Mouse (Mus musculus) midbrain, embryonic 11.5 days (tissue): ENCODE results near the gene Afm. TPM values are rescaled to one million over a fixed set of nuclear protein-coding genes. Genes with fewer than 3 reads are reported as not detected.

Source experiments
- ATAC-seq: fragments of 200-750 bp; cut with Nextera tagmentation; 2 replicates; pipeline ENCODE4 v1.8.0; 2017; ENCODE audit warnings: moderate TSS enrichment, moderate library complexity; ENCODE audit not compliant: low FRiP score
- DNase-seq: peaks from one replicate; pipeline ENCODE4 v3.0.0; 2015; ENCODE audit warnings: low spot score; ENCODE audit errors: missing footprints
- H3K27ac ChIP-seq: fragments of 300-500 bp; sonication (generic); 2 replicates; pipeline ENCODE4 v1.5.1; 2014; ENCODE audit warnings: low read depth, low read length
- H3K27me3 ChIP-seq: fragments of 300-500 bp; sonication (generic); 2 replicates; pipeline ENCODE4 v1.6.1; 2014; ENCODE audit warnings: mild to moderate bottlenecking, low read length, moderate library complexity, mixed read lengths; ENCODE audit not compliant: control insufficient read depth, insufficient read depth
- H3K36me3 ChIP-seq: fragments of 300-500 bp; sonication (generic); 2 replicates; pipeline ENCODE4 v1.6.1; 2014; ENCODE audit warnings: mild to moderate bottlenecking, low read length, moderate library complexity, mixed read lengths; ENCODE audit not compliant: control insufficient read depth, insufficient read depth
- H3K4me1 ChIP-seq: fragments of 300-500 bp; sonication (generic); 2 replicates; pipeline ENCODE4 v1.6.1; 2014; ENCODE audit warnings: low read length; ENCODE audit not compliant: control insufficient read depth, insufficient read depth
- H3K4me2 ChIP-seq: fragments of 300-500 bp; sonication (generic); 2 replicates; pipeline ENCODE4 v1.6.1; 2014; ENCODE audit warnings: mild to moderate bottlenecking, moderate library complexity
- H3K4me3 ChIP-seq: fragments of 300-500 bp; sonication (generic); 2 replicates; pipeline ENCODE4 v1.5.1; 2014; ENCODE audit warnings: low read depth, low read length
- H3K9ac ChIP-seq: fragments of 300-500 bp; sonication (generic); 2 replicates; pipeline ENCODE4 v1.6.1; 2014; ENCODE audit warnings: low read length
- H3K9me3 ChIP-seq: fragments of 300-500 bp; sonication (generic); 2 replicates; pipeline ENCODE4 v1.6.1; 2016; ENCODE audit warnings: low read length; ENCODE audit not compliant: control insufficient read depth
- WGBS: fragments of 180-500 bp; shearing (Covaris S2); extraction: QIAGEN DNeasy Blood & Tissue Kit; methylation state at CpG from one replicate; pipeline ENCODE4 v1.1.7; 2014; 5-methylcytosine and 5-hydroxymethylcytosine counted together
- polyA plus RNA-seq: library from polyadenylated mRNA; unstranded; fragments of >200 nt; fragmentation: Nextera tagmentation; extraction: Ambion mirVana; gene quantifications from 2 replicates; pipeline ENCODE4 v1.2.1, GENCODE M21; 2014

Afm gene
- polyA plus RNA-seq, 1 experiment from 2014 or later: not detected

GRCm38 (mm10) chr5:90588708-90589595 is 70.2 kb downstream of the Afm start:
- peak; percentile 76 for ATAC-seq
- peak overlapping the region; percentile 56 for H3K4me2 ChIP-seq
- H3K4me1 ChIP-seq: no peaks in the 10 kb centered on the region; the same call in 1 of the 2 replicates
- H3K27ac ChIP-seq: no peak overlapping the region
- H3K36me3 ChIP-seq: no peaks in the 10 kb centered on the region
- H3K9ac ChIP-seq: peak overlapping the region; percentile 60
- no peaks in the 10 kb centered on the region for H3K27me3 ChIP-seq
- WGBS: 24% methylated on average over 25 of the region's 25 CpGs
- no peaks in the 10 kb centered on the region for H3K9me3 ChIP-seq
- DNase-seq: peak; percentile 98
- H3K4me3 ChIP-seq: peak overlapping the region; percentile 32

- no peak for ATAC-seq
- no peak for DNase-seq
- H3K36me3 ChIP-seq: no peaks in the 10 kb centered on the region
- H3K9me3 ChIP-seq: no peaks in the 10 kb centered on the region
- 87% methylated on average over 10 of the region's 10 CpGs for WGBS
- H3K9ac ChIP-seq: no peak overlapping the region
- H3K4me3 ChIP-seq: no peak overlapping the region
- H3K4me1 ChIP-seq: no peaks in the 10 kb centered on the region; the same call in 1 of the 2 replicates
- no peak overlapping the region for H3K4me2 ChIP-seq
- no peaks in the 10 kb centered on the region for H3K27me3 ChIP-seq
- H3K27ac ChIP-seq: no peak overlapping the region
Measured at GRCm38 (mm10) chr5:90590676-90591075, 71.9 kb downstream of the Afm start.

- no peaks in the 10 kb centered on the region for H3K36me3 ChIP-seq
- no peak overlapping the region for H3K4me2 ChIP-seq
- no peak overlapping the region for H3K9ac ChIP-seq
- H3K27ac ChIP-seq: no peak overlapping the region
- H3K4me1 ChIP-seq: no peaks in the 10 kb centered on the region; the same call in 1 of the 2 replicates
- no peaks in the 10 kb centered on the region for H3K27me3 ChIP-seq
- ATAC-seq (no peak), DNase-seq (no peak)
- WGBS: 91% methylated on average over 6 of the region's 6 CpGs
- no peak overlapping the region for H3K4me3 ChIP-seq
- H3K9me3 ChIP-seq: no peaks in the 10 kb centered on the region
Measured at GRCm38 (mm10) chr5:90591936-90592335, 73.2 kb downstream of the Afm start.

GRCm38 (mm10) chr5:90594945-90595344 is 76.2 kb downstream of the Afm start:
- 91% methylated on average over 13 of the region's 13 CpGs for WGBS
- no peak overlapping the region for H3K4me3 ChIP-seq
- H3K9me3 ChIP-seq: no peaks in the 10 kb centered on the region
- no peak overlapping the region for H3K27ac ChIP-seq
- no peaks in the 10 kb centered on the region for H3K4me1 ChIP-seq
- H3K36me3 ChIP-seq: no peaks in the 10 kb centered on the region
- no peaks in the 10 kb centered on the region for H3K27me3 ChIP-seq
- no peak for ATAC-seq
- no peak for DNase-seq
- no peak overlapping the region for H3K4me2 ChIP-seq
- H3K9ac ChIP-seq: no peak overlapping the region

- DNase-seq: no peak
- Histone ChIP-seq H3K9ac (no peak overlapping the region), H3K36me3 (no peaks in the 10 kb centered on the region), H3K27me3 (no peaks in the 10 kb centered on the region), H3K4me3 (no peak overlapping the region), H3K4me1 (no peaks in the 10 kb centered on the region), H3K9me3 (no peaks in the 10 kb centered on the region), H3K27ac (no peak overlapping the region), H3K4me2 (no peak overlapping the region)
- no peak for ATAC-seq
- WGBS: 87% methylated on average over 6 of the region's 6 CpGs
Measured at GRCm38 (mm10) chr5:90596155-90596554, 77.4 kb downstream of the Afm start.

- Histone ChIP-seq H3K27ac (no peak overlapping the region), H3K4me1 (no peaks in the 10 kb centered on the region), H3K36me3 (no peaks in the 10 kb centered on the region), H3K27me3 (no peaks in the 10 kb centered on the region), H3K4me3 (no peak overlapping the region), H3K4me2 (no peak overlapping the region), H3K9me3 (no peaks in the 10 kb centered on the region), H3K9ac (no peak overlapping the region)
- WGBS: 24% methylated on average over 6 of the region's 6 CpGs
- ATAC-seq (peak; percentile 33; the same call in 1 of the 2 replicates), DNase-seq (peak; percentile 94)
Measured at GRCm38 (mm10) chr5:90601469-90601868, 82.7 kb downstream of the Afm start.

Other genes starting within 250 kb of the Afm start
- gene Ankrd17, start 152.4 kb upstream of the Afm start, polyA plus RNA-seq: 27.7 and 30.5 TPM in 2 replicates
- gene Gm9958, start 151.7 kb upstream of the Afm start, polyA plus RNA-seq: 8.0 and 9.1 TPM in 2 replicates
- not detected in 2 replicates for gene Alb, start 58.0 kb upstream of the Afm start, polyA plus RNA-seq
- gene Afp, start 28.2 kb upstream of the Afm start, polyA plus RNA-seq: not detected in 2 replicates
- not detected in 2 replicates for gene 5830473C10Rik, start 42.2 kb downstream of the Afm start, polyA plus RNA-seq
- gene Rassf6, start 121.7 kb downstream of the Afm start, polyA plus RNA-seq: 0.27 and 0.34 TPM in 2 replicates
- gene Cxcl5, start 240.4 kb downstream of the Afm start, polyA plus RNA-seq: 0.11 and 0.26 TPM in 2 replicates
- 16.5 and 19.5 TPM in 2 replicates for gene Ppbp, start 249.6 kb downstream of the Afm start, polyA plus RNA-seq